Mouse (Mus musculus) myocyte (in vitro differentiated cells): ENCODE measurements at regions not wholly inside any gene's neighbourhood (a gene's known extent, or its start where the extent isn't known, plus 50 kb on each side); places are given as distances from the start of the nearest gene placed in this dataset.

ENCODE experiments used
- H3K27me3 ChIP-seq: one replicate; pipeline ENCODE4 v1.6.1; 2011; ENCODE audit not compliant: control insufficient read depth, insufficient read depth, insufficient read length
- H3K36me3 ChIP-seq: one replicate; pipeline ENCODE4 v1.6.1; 2011; ENCODE audit not compliant: control insufficient read depth, insufficient read depth
- H3K4me2 ChIP-seq: one replicate; pipeline ENCODE4 v1.6.1; 2011; ENCODE audit warnings: low read depth, control low read depth
- H3K4me3 ChIP-seq: one replicate; pipeline ENCODE4 v1.5.1; 2011; ENCODE audit warnings: mild to moderate bottlenecking, control low read depth, moderate library complexity
- H3K79me2 ChIP-seq: one replicate; pipeline ENCODE4 v1.6.1; 2011; ENCODE audit not compliant: control insufficient read depth, insufficient read depth
- H3ac ChIP-seq: one replicate; pipeline ENCODE4 v1.6.1; 2011; ENCODE audit not compliant: control insufficient read depth, insufficient read length
- CEBPB ChIP-seq: IDR thresholded peaks from 2 replicates; pipeline ENCODE4 v1.6.1; 2011; ENCODE audit warnings: mild to moderate bottlenecking, moderate library complexity; ENCODE audit not compliant: poor library complexity, insufficient read depth, severe bottlenecking
- E2F4 ChIP-seq: IDR thresholded peaks from one replicate; pipeline ENCODE4 v1.6.1; 2011; ENCODE audit warnings: mild to moderate bottlenecking, control low read depth, moderate library complexity; ENCODE audit not compliant: insufficient read depth
- MAX ChIP-seq: IDR thresholded peaks from one replicate; pipeline ENCODE4 v1.6.1; 2011; ENCODE audit warnings: low read depth, mild to moderate bottlenecking, control low read depth
- MYOD1 ChIP-seq, 3 experiments: IDR thresholded peaks; one replicate each; pipeline ENCODE4 v1.6.1; 2011; ENCODE audit warnings: control low read depth in 2 of 3, low read depth in 2 of 3, mild to moderate bottlenecking in 2 of 3, moderate library complexity in 1 of 3; ENCODE audit not compliant: insufficient read length in 2 of 3, control insufficient read depth in 1 of 3
- MYOG ChIP-seq, 3 experiments: IDR thresholded peaks; one replicate each; pipeline ENCODE4 v1.6.1; 2011; ENCODE audit warnings: control low read depth in 2 of 3, low read depth in 2 of 3, mild to moderate bottlenecking in 2 of 3; ENCODE audit not compliant: insufficient read length in 2 of 3, control insufficient read depth in 1 of 3, insufficient read depth in 1 of 3
- POLR2A ChIP-seq: IDR thresholded peaks from one replicate; pipeline ENCODE4 v1.6.1; 2011; ENCODE audit warnings: low read depth, mild to moderate bottlenecking, control low read depth, moderate library complexity; ENCODE audit not compliant: insufficient read length
- POLR2AphosphoS2 ChIP-seq: IDR thresholded peaks from one replicate; pipeline ENCODE4 v1.6.1; 2011; ENCODE audit warnings: low read depth, control low read depth; ENCODE audit not compliant: insufficient read length
- REST ChIP-seq: IDR thresholded peaks from one replicate; pipeline ENCODE4 v1.6.1; 2011; ENCODE audit warnings: mild to moderate bottlenecking, control low read depth, moderate library complexity; ENCODE audit not compliant: insufficient read depth, insufficient read length
- SRF ChIP-seq: IDR thresholded peaks from one replicate; pipeline ENCODE4 v1.6.1; 2011; ENCODE audit warnings: low read depth; ENCODE audit not compliant: control insufficient read depth, insufficient read length
- TCF12 ChIP-seq: IDR thresholded peaks from one replicate; pipeline ENCODE4 v1.6.1; 2011; ENCODE audit warnings: mild to moderate bottlenecking, control low read depth; ENCODE audit not compliant: poor library complexity, insufficient read depth, severe bottlenecking
- TCF3 ChIP-seq: IDR thresholded peaks from one replicate; pipeline ENCODE4 v1.6.1; 2011; ENCODE audit warnings: low read depth, control low read depth; ENCODE audit not compliant: insufficient read length
- USF1 ChIP-seq: IDR thresholded peaks from one replicate; pipeline ENCODE4 v1.6.1; 2011; ENCODE audit warnings: low read depth, mild to moderate bottlenecking, control low read depth, moderate library complexity

DNA sequence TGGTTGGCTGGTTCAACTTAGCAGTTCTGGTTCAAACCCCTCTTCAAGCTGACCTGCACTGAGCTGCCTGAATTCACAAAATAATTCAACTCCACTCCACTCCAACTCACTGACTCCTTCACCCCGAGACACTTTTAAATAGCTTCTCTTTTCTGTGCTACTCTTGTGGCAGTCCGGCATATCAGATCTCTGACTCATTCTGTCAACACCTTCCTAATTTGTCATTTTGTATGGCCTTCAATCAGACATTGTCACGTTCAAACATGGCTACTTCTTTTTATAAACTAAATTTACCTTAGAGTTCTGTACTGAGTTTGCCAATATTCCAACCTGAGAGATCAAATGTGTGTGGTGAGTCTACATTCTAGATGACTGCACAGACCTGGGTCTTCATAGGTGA is 579.1 kb downstream of the Slitrk1 start:
- no peak overlapping the region for H3K4me2 ChIP-seq
- no peaks in the 10 kb centered on the region for H3K27me3 ChIP-seq
- H3K36me3 ChIP-seq = no peaks in the 10 kb centered on the region
- no peak overlapping the region for H3K4me3 ChIP-seq
- no peaks in the 10 kb centered on the region for H3K79me2 ChIP-seq
- H3ac ChIP-seq = no peak overlapping the region
- TF ChIP-seq MAX = no peak
- TF ChIP-seq TCF12 = no peak
- no peak for TF ChIP-seq SRF
- TF ChIP-seq E2F4 = no peak
- TF ChIP-seq POLR2A = no peak
- TF ChIP-seq MYOD1 (IDR thresholded peaks at IDR 0.05; ENCODE audit: control insufficient read depth in 1 of 3, insufficient read length in 2 of 3, low read depth in 2 of 3) = no peak
- TF ChIP-seq REST = no peak
- no peak for TF ChIP-seq POLR2AphosphoS2
- TF ChIP-seq MYOG (IDR thresholded peaks at IDR 0.05; ENCODE audit: control insufficient read depth in 1 of 3, insufficient read depth in 1 of 3, insufficient read length in 2 of 3, low read depth in 2 of 3) = no peak
- TF ChIP-seq USF1 = no peak
- TF ChIP-seq CEBPB = no peak
- TF ChIP-seq TCF3 = no peak

DNA sequence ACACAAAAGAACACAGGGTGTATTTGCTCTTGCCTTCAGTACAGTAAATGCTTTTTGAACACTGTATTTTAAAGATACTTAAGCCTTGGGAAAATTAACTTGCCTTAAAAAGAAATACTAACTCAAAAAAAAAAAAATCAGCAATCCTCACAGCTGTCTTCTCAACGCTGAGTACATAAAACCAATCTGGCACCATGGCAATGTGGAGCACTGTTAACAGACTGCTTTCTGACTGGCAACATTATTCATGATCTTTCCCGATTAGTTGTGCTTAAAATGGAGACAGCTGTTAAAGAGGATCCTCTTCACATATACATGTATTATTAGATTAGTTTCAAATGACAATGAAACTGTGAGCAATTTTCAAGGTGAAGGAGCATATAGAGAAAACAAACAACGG is 587.5 kb downstream of the Slitrk1 start:
- H3K79me2 ChIP-seq = no peaks in the 10 kb centered on the region
- no peak overlapping the region for H3K4me3 ChIP-seq
- TF ChIP-seq MYOG (IDR thresholded peaks at IDR 0.05; ENCODE audit: control insufficient read depth in 1 of 3, insufficient read depth in 1 of 3, insufficient read length in 2 of 3, low read depth in 2 of 3) (no peak), TCF3 (no peak), REST (no peak), SRF (no peak), TCF12 (no peak), MYOD1 (IDR thresholded peaks at IDR 0.05; ENCODE audit: control insufficient read depth in 1 of 3, insufficient read length in 2 of 3, low read depth in 2 of 3) (no peak), POLR2AphosphoS2 (no peak), E2F4 (no peak), MAX (no peak), POLR2A (no peak), USF1 (no peak), CEBPB (no peak)
- peak overlapping the region; percentile 30 for H3K4me2 ChIP-seq
- H3ac ChIP-seq = no peak overlapping the region
- no peaks in the 10 kb centered on the region for H3K27me3 ChIP-seq
- no peaks in the 10 kb centered on the region for H3K36me3 ChIP-seq

DNA sequence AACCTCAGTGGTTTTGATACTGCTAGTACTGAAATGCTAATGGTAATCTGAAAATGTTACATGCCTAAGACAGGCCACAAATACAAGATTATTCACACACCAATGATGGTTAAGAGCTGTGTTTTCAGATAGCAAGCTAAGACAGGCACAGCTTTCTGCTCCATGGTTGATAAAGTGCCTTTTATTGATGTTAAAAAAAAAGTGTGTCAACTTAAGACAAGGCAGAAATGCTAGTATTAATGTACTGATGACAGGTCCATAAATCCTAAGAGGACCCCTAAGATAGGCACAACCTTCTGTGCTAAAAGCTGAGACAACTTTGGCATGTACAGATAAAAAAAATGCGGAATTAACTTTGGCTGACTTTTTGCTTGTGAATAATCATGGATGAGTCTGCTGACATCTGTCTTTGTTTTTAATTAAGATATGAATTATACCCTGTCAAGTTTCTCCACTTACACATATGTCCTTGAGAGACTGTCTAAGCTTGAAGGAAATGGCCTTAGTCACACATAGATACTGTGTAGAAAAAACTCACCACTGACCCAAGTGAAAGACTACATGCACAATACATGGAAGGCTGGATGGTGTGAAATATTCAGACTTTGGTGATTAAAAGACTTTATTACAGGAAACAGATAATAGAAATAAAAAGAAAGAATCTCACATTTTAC is 590.5 kb downstream of the Slitrk1 start:
- Histone ChIP-seq H3K36me3 (no peaks in the 10 kb centered on the region), H3K4me3 (no peak overlapping the region), H3ac (no peak overlapping the region), H3K4me2 (no peak overlapping the region), H3K27me3 (no peaks in the 10 kb centered on the region), H3K79me2 (no peaks in the 10 kb centered on the region)
- TF ChIP-seq POLR2A (no peak), E2F4 (no peak), TCF12 (no peak), USF1 (no peak), SRF (no peak), TCF3 (no peak), CEBPB (no peak), POLR2AphosphoS2 (no peak), MAX (no peak), MYOD1 (IDR thresholded peaks at IDR 0.05; ENCODE audit: control insufficient read depth in 1 of 3, insufficient read length in 2 of 3, low read depth in 2 of 3) (no peak), MYOG (IDR thresholded peaks at IDR 0.05; ENCODE audit: control insufficient read depth in 1 of 3, insufficient read depth in 1 of 3, insufficient read length in 2 of 3, low read depth in 2 of 3) (no peak), REST (no peak)

DNA sequence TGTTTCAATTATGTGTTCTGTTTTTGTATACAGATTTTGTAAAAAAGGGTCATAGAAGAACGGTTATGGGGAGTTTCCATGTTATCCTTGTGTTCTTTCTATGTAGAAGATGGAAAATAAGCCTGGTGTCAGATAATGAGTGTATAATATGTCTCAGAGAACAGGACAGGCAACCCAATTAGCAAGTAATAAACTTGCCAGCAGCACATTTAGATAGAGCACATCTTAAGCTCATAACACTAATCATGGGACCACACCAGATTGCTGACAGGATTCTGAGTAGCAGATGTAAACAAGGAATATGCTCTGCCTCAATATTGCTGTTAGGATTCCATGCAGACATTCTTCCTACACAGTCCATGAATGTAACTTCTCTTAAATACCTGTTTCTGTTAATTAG is 606.3 kb downstream of the Slitrk1 start:
- Histone ChIP-seq H3K36me3 (no peaks in the 10 kb centered on the region), H3ac (no peak overlapping the region), H3K27me3 (no peaks in the 10 kb centered on the region), H3K4me3 (no peak overlapping the region), H3K79me2 (no peaks in the 10 kb centered on the region), H3K4me2 (no peak overlapping the region)
- TF ChIP-seq MAX = no peak
- TF ChIP-seq TCF3 = no peak
- no peak for TF ChIP-seq POLR2A
- no peak for TF ChIP-seq REST

DNA sequence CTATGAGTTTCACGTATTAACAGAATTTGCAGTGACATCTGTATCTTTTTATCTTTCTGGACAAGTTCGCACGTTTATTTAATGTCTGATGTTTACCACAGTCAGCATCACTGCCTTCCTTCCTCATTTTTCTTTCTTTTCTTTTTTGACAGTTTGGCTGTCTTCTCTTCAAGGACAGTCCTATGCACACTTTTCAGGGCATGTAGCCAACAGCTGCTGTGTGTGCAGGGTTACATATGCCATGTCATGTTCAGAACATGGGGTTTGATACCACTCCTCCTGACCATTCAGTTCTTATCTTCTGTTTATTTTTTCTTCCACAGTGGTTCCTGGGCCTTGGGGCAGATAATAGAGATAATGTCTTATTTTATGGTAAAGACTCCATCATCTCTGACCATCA is 634.3 kb downstream of the Slitrk1 start:
- Histone ChIP-seq H3K27me3 (no peaks in the 10 kb centered on the region), H3K4me2 (no peak overlapping the region), H3K79me2 (no peaks in the 10 kb centered on the region), H3K4me3 (no peak overlapping the region), H3K36me3 (no peaks in the 10 kb centered on the region), H3ac (no peak overlapping the region)
- TF ChIP-seq TCF3 (no peak), SRF (no peak), POLR2AphosphoS2 (no peak)
